In genomic region chr2:156474891-156475284, GRCm38 (mm10) we compare ENCODE assay signal across 8 mouse cellular contexts. TPM values are rescaled to one million over a fixed set of nuclear protein-coding genes. Genes with fewer than 3 reads are reported as not detected.
DNase-seq lines count a peak whose midpoint lies in the region; ATAC-seq and TF ChIP-seq lines count a peak whose summit lies in the region.

No protein-coding gene starts in this region.

- no peak for DNase-seq in left cerebral cortex, adult 2 months (ENCODE audit: extremely low spot score in 1 of 2, low spot score in 2 of 2)
- DNase-seq in left cerebral cortex, postnatal 10 days (ENCODE audit: extremely low spot score in 1 of 2, low spot score in 2 of 2): no peak
- DNase-seq in fat pad, adult 2 months (ENCODE audit: extremely low read depth, low read depth, low spot score): peak; percentile 91
- peak; percentile 71 for DNase-seq in kidney, adult 9 months
- peak; percentile 66 for DNase-seq in lung, postnatal 10 days
- DNase-seq in urinary bladder, postnatal 36 days (ENCODE audit: low spot score in 2 of 2): peak; percentile 73 to 75
- DNase-seq in right cerebral cortex, adult 18-20 months: no peak

- peak overlapping the region; percentile 96 for H3K27ac ChIP-seq in left cerebral cortex, adult 2 months

- peak overlapping the region; percentile 83 for H3K4me3 ChIP-seq in left cerebral cortex, adult 2 months

- no peak for TF ChIP-seq CTCF in left cerebral cortex, adult 2 months (IDR thresholded peaks at IDR 0.05)

- ATAC-seq in granulocyte monocyte progenitor cell, adult 5-6 weeks (replicated peaks; ENCODE audit: poor library complexity, severe bottlenecking): no peak

- intact Hi-C loops in left cerebral cortex, adult 2 months (cut with DNase I): loop anchor here (5.0 kb wide), 1 partner anchor 93 kb away; no protein-coding TSS in a partner anchor
- intact Hi-C loops in left cerebral cortex, postnatal 10 days (cut with DNase I): no loop called here

RNA-seq across cellular contexts. Expression of gene Epb41l1, which starts 54.2 kb away (rescaled TPM):
- total RNA-seq in left cerebral cortex, adult 2 months (2021): 100 to 1,000 TPM; 376 to 385 TPM
- 100 to 1,000 TPM; 269 to 284 TPM for total RNA-seq in left cerebral cortex, postnatal 10 days (2021)
- total RNA-seq in granulocyte monocyte progenitor cell, adult 5-6 weeks (2014; fragmentation: Nextera tagmentation): 1.0 TPM in 1 of 2 replicates, not detected in the other
- 0.34 TPM in 1 of 2 replicates, not detected in the other for total RNA-seq in granulocyte monocyte progenitor cell, adult 5-6 weeks (2017)

Comparison
In these comparisons a context has a peak if more than half of its experiments do, and no peak if none do; other contexts are left out.
1. DNase-seq: peak in fat pad, adult 2 months (single experiment), kidney, adult 9 months (single experiment), lung, postnatal 10 days (single experiment) and urinary bladder, postnatal 36 days (2 of 2); none in left cerebral cortex, adult 2 months (0 of 2), left cerebral cortex, postnatal 10 days (0 of 2) and right cerebral cortex, adult 18-20 months (single experiment).
2. RNA of gene Epb41l1, which starts 54.2 kb away (total RNA-seq): 376 to 385 TPM in left cerebral cortex, adult 2 months and 269 to 284 TPM in left cerebral cortex, postnatal 10 days; 0.34 to 1.0 TPM in granulocyte monocyte progenitor cell, adult 5-6 weeks; every median in the first group is over 100 times any median in the second.